Mouse (Mus musculus): ENCODE results near the gene Strip1.

DNA sequence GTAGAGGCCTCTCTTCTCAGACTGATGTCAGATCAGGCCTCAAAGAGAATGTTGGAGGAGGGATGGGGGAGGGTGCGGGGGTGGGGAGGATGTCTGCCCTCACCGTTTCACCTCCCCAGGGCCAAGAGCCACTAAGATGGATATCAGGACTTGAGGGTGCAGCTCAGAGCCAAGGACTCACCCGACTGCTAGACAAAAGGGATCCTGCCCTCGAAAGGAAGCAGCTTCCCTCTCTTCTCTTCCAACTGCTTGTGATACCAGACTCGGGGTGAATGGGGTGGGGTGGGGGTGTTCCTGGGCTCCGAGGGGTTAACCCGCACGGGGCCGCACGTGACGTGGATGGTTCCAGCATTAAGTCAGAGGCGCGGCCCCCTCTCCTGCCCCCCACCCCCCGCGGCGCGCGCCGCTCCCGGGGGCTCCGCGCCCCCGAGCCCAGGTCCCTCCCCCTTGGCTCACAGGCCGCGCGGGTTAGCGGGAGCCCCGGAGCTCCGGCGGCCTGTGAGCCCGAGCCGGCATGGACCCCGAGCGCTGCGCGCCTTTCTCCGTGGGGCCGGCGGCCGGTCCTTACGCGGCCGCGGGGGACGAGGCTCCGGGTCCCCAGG is 36.7 kb downstream of the Strip1 start, which contains the start of gene Alx3:
- TF ChIP-seq MAFK (IDR thresholded peaks at IDR 0.05; ENCODE audit: insufficient read depth, low read depth, low read length) (no peak), ZNF384 (IDR thresholded peaks at IDR 0.05; ENCODE audit: low read depth, low read length) (no peak), CHD2 (IDR thresholded peaks at IDR 0.05; ENCODE audit: low read depth, low read length) (no peak), HCFC1 (IDR thresholded peaks at IDR 0.05; ENCODE audit: borderline replicate concordance, insufficient read depth, low read length) (no peak)
